Mouse (Mus musculus): ENCODE measurements around the gene Spast. TPM values are rescaled to one million over a fixed set of nuclear protein-coding genes. Genes with fewer than 3 reads are reported as not detected.

The Spast gene
- total RNA-seq (2023) = 30.7 TPM

GRCm38 (mm10) chr17:74338937-74339804, at the start of gene Spast:
TSS of gene Spast (plus strand) at chr17:74338987.

GRCm38 (mm10) chr17:74295026-74295970, 43.5 kb upstream of the Spast start, which contains the start of gene Memo1:
TSS of gene Memo1 (minus strand) at chr17:74295521.

GRCm38 (mm10) chr17:74323844-74324243, 14.9 kb upstream of the Spast start, which contains the start of gene Dpy30:
TSS of gene Dpy30 (minus strand) at chr17:74323944.

GRCm38 (mm10) chr17:74395383-74396065, 56.7 kb downstream of the Spast start, which contains the start of gene Slc30a6:
TSS of gene Slc30a6 (plus strand) at chr17:74395608.

Other genes starting within 250 kb of the Spast start
- 43.4 TPM for gene Memo1, start 43.5 kb upstream of the Spast start, total RNA-seq (2023)
- 44.2 TPM for gene Dpy30, start 15.0 kb upstream of the Spast start, total RNA-seq (2023)
- gene Slc30a6, start 56.6 kb downstream of the Spast start, total RNA-seq (2023) = 12.8 TPM
- 0.35 TPM for gene Nlrc4, start 120.2 kb downstream of the Spast start, total RNA-seq (2023)
- gene Yipf4, start 150.5 kb downstream of the Spast start, total RNA-seq (2023) = 77.4 TPM
- 283 TPM for gene Birc6, start 189.3 kb downstream of the Spast start, total RNA-seq (2023)

All from CD4-positive naive resting alpha-beta T cell, adult 57 days (primary cell).